Mouse (Mus musculus): ENCODE results near the gene Psmb7.
A peak's percentile ranks its signal among the peaks of the same experiment; 100 is the strongest.

GRCm38 (mm10) chr2:38678947-38679346 is 35.1 kb upstream of the Psmb7 start:
- TF ChIP-seq MYOD1 (IDR thresholded peaks at IDR 0.05; ENCODE audit: control insufficient read depth, insufficient read length, low read depth) (no peak), USF1 (IDR thresholded peaks at IDR 0.05; ENCODE audit: low read depth) (no peak), CTCF (IDR thresholded peaks at IDR 0.05; ENCODE audit: control insufficient read depth, insufficient read depth, insufficient read length) (no peak), MYOG (IDR thresholded peaks at IDR 0.05; ENCODE audit: control insufficient read depth, extremely low read depth, insufficient read length) (no peak), CEBPB (IDR thresholded peaks at IDR 0.05; ENCODE audit: low read depth) (peak; percentile 97)

All from C2C12 (cell line).